Mouse (Mus musculus): ENCODE data around the gene Slc45a2.

DNA sequence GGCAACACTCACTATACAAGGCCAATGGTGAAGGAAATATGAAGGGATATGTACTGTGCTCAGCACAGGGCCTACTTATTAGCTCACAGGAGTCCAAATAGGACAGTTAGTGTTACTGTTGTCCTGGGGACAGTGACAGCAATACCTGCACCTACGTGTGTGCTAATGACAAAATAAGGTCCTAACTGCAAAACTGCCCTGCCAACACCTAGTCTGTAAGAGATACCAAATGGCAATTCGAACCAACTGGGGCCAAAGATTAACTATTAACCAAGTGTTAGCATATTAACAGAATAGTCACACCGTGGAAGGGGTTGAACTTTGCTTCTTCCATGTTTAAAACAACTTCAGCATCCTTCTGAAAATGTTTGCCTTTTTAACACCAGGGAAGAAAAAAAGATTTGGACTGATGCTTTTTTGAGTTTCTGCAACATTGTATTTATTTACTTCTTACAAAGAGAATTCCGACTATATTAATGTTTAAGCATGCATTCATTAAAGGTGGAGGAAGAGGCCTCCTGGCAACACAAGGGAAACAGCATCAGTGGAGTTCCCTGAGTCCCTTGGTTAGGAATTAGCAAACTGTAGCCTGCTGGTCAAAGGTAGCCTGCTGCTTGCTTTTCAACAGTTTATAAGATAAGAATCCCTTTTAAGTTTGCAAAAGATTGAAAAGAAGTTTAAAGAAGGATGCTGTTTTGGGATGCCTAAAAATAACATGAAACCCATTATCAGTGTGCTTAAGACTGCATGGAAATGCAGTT, 26.5 kb downstream of the Slc45a2 start:
- TF ChIP-seq CTCF (IDR thresholded peaks at IDR 0.05; ENCODE audit: low read depth, low read length) (no peak), TAL1 (conservative IDR thresholded peaks at IDR 0.05; ENCODE audit: low read depth, low read length) (no peak)

All from G1E (cell line).